Mouse (Mus musculus) stomach, postnatal 0 days (tissue): ENCODE data around the gene Zbed5.

ENCODE experiments used
- CTCF ChIP-seq: IDR thresholded peaks from 2 replicates; pipeline ENCODE4 v1.5.1; 2016; ENCODE audit warnings: antibody characterized with exemption, low read depth, mild to moderate bottlenecking, moderate library complexity
- EP300 ChIP-seq: optimal IDR thresholded peaks from 2 replicates; pipeline ENCODE3; 2016; ENCODE audit warnings: antibody characterized with exemption

- no peak for TF ChIP-seq CTCF
- TF ChIP-seq EP300 = no peak
Measured at GRCm38 (mm10) chr5:129918752-129919151, 23.2 kb downstream of the Zbed5 start.
